Mouse (Mus musculus): ENCODE measurements around the gene Rab42. TPM values are rescaled to one million over a fixed set of nuclear protein-coding genes. Genes with fewer than 3 reads are reported as not detected.

Rab42 gene
- total RNA-seq, 2 experiments from 2014 or later: 1.8 to 2.6 TPM

DNA sequence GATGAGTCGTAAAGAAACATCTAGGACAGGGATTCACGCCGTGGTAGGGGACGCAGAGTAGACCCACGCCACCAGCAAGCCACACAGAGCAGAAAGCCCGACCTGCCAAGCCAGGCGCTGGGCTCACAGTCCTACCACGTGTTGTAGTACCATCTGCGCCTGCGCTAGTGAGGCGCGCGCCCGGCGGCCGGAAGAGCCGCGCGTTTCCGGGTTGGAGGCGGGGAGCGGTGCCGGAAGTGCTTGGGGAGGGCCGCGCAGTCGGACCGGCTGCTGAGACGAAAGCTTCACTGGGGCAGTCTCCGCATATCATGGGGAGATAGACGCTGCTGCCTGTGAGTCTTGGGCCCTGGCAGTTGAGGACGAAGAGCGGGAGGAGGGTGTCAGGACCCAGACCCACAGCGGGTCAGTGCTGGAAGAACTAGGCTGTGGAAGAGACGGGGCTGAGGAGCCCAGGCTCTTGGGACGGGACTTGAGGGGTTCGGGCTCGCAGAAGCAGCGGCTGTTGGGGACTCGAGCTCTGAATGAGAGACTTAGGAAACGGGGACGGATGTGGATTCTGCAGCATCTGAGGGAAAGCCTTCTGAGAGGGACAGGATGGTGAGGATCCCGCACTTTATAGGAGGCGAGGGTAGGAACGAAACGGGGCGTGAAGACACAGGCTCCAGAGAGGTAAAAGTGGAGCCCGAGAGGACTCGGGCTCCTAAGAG, 28.9 kb downstream of the Rab42 start, which contains the start of gene Taf12:
Gene Taf12 (plus strand): TSS at position 220 of the 707 bp plus-strand sequence.
- DNase-seq (ENCODE audit: low spot score in 2 of 2): peak; percentile 88 to 93

DNA sequence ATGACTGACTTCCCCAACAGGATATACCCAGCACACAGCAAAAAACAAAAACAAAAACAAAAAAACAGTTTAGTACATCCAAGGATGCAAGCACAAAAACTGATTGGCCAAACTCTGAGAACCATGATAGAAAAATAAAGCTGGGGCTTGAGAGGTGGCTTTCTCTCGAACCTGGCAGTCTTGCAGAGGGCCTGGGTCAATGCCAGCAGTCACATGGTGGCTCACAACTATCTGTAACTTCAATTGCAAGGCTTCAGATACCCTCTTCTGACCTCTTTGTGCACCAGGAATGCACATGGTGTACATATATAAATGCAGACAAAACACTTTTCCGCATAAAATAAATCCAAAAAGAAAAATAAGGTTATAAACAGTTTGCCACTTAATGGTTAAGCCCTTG, 30.0 kb downstream of the Rab42 start:
- DNase-seq (ENCODE audit: low spot score in 2 of 2): peak in 1 of 2 experiments; percentile 39

DNA sequence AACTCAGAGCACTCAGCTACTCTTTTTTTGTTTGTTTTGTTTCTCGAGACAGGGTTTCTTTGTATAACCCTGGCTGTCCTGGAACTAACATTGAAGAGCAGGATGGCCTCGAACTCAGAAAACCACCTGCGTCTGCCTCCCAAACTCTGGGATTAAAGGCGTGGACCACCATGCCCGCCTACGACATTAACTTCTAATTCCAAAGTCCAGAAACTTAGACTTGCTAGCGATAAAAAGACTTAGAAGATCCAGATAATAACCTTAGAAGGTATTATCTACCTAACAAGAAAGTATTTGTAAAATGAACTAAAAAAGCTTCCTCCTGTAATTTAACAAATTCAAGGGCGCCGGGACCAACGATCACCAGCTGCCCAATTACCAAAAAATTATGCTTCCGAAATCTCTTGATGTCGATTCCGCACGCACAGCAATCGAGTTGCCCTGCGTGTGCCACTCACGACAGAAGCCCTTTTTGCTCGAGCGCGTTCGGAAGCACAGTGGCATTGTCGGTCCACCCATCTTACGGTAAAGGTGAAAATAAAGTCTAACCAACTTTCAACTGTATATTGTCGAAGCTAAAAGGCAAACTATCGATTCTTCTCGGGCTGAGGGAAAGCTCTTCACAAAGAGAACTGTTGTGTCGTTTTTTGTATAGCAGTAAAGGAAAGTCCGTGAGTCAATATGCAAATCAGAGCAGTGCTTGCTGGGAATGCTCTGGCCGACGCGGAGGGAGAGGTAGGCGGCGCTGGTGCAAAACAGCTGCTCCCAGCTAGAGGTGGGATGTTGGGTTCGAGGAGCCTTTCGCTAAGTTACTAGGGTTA, 33.2 kb downstream of the Rab42 start:
- DNase-seq (ENCODE audit: low spot score in 2 of 2): peak; percentile 77 to 83

DNA sequence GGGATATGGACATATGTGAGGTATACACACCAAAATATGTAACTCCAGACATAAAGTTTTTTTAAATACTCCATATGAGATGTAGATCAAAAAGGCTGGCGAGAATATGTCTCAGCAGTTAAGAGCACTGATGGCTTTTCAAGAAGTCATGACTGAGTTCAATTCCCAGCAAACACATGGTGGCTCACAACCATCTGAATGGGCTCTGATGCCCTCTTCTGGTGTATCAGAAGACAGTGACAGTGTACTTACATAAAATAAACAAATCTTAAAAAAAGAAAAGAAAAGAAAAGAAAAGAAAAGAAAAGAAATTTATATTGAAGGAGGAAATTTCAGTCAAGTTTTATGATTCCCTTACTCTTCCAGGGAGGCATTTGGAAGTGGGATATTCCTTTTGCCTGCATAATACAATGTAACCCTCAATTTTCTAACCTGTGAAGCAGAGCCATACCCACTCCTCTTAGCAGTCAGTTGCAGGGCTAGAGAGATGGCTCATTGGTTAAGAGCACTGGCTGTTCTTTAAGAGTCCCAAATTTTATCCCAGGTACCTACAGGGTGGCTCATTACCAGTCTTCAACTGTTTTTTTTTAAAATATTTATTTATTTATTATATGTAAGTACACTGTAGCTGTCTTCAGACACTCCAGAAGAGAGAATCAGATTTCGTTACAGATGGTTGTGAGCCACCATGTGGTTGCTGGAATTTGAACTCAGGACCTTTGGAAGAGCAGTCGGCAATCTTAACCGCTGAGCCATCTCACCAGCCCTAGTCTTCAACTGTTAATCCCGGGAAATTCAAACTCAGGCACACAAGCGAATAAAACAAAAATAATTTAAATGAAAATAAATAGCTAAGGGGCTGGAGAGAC, 34.1 kb downstream of the Rab42 start:
- no peak for DNase-seq (ENCODE audit: low spot score in 2 of 2)

DNA sequence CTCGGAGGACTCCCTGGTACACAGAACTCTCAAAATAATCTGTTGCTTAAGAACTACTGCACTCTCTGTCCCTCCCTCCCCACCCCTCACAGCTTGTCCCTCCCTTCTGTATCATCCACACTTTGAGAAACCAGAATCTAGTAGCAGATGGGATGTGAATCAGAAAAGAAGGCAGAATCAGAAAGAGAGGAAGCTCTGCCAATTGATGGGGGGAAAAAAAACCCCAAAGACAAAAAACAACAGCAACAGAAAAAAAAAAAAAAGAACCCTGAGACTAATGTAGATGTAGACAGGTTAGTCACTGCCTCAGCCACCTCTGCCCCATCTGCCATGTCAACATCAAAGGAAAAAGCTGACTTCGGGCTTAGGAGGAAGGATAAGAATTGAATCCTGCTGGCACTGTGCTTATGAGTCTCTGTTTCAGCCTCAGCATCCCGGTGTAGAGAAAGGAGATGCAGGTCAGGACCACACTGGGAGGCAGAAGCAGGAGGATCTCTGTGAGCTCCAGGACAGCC, 36.3 kb downstream of the Rab42 start:
- no peak for DNase-seq (ENCODE audit: low spot score in 2 of 2)

DNA sequence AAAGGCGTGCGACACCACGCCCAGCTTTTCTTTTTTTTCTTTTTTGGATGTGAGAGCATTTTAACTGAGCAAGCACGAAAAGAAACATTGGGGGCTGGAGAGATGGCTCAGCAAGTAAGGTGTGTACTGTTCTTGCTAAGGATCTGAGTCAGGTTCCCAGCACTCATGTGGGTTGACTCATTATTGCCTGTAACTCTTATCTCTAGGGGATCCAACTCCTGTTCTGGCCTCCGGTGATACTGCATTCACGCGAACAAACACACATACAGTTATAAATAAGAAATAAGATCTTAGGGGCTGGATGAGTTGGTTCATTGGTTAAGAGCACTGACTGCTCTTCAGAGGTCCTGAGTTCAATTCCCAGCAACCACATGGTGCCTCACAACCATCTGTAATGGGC, 39.9 kb downstream of the Rab42 start:
- DNase-seq (ENCODE audit: low spot score in 2 of 2): no peak

DNA sequence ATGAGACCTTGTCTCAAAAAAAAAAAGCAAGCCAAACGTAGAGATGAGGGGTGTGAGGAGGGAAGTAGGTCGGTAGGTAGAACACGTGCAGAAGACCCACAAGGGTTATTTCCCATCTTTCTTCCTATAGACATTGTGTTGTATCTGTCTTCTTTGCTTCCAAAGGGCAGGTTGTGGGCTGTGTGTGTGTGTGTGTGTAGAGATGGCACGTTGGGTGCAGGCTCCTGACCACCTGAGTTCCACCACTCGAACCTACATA, 40.9 kb downstream of the Rab42 start:
- no peak for DNase-seq (ENCODE audit: low spot score in 2 of 2)

DNA sequence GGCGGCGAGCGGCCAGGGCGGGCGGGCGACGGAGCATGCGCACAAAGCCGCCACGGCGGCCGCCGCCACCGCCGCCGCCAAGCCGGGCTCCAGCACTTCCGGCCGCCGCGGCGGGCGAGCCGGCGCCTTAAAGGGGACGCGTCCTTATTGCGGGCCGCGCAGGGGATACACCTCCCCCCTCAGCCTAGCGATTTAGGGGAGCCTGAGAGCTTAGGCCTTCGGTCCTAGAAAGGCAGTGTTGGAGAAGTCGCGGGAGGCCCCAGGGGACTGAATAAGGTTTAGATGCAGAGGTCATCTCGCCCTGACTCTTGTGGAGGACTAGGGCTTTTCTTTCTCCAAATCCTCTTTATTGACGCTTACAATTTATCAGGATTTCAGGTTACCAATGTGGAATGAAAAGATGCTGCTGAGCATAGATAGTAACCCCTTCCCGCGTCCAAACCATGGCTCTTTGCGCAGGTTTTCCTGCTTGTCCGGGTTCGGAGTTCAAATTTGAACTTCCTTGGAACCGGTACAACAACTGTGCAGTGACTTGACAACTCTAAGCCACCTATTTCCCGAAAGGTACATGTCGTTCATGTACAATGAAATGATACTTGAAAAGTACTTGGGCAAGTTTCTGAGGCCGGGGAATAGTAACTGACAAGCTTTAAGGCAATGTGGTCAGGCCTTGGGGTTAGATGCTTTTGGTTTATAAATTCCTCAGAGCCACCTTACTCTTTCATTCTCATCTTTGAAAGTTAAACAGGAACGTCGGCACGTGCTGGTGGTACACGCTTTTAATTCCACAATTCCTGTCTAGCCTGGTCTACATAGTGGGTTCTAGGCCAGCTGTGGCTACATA, 41.4 kb downstream of the Rab42 start, which contains the start of gene Gmeb1:
Gene Gmeb1 (minus strand): TSS at position 89 of the 844 bp plus-strand sequence.
- peak; percentile 63 to 80 for DNase-seq (ENCODE audit: low spot score in 2 of 2)

DNA sequence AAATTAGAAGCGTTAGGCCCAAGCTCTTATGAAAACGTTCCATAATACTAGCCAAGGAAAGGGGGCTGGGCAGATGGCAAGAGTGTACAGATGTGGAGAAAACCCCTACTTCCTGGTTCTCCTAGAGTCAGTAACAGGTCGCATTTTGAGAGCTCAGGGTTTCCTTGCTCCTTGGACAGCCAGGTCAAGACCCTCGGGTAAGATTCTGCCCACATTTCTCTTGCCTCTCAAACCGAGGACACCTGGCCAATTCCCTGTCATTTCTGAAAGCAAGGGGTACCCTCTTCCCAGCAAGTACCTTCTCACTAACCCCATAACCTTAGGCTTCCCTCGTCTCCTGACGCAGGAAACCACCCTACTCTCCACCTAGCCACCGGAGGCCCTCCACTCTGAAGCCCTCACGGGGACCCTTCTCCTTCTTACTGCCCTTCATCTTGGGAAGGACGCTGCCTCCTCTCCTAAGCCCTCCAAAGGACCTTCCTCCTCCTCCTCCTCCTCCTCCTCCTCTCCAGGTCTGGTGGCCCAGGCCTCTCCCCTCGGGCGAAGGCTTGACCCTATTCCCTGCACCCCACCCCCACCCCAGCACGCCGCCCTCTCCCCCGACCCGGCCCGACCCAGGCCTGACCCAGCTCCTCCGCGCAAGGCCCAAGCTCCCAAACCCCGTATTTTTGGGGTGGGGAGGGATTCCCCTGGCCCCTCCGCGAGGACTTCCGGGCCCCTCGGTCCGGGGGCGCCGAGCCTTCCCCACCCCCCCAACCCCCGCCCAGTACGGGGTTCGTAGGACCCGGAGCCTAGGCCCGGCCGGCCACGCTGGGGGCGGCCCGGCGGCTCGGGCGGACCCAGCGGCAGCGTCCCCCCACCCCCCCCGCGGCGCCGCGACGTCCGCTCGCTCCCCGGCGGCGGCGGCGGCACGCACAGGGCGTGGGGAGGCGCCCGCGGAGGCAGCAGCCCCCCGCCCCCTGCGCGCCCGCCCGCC, 42.5 kb downstream of the Rab42 start:
- DNase-seq (ENCODE audit: low spot score in 2 of 2): peak; percentile 41 to 52

DNA sequence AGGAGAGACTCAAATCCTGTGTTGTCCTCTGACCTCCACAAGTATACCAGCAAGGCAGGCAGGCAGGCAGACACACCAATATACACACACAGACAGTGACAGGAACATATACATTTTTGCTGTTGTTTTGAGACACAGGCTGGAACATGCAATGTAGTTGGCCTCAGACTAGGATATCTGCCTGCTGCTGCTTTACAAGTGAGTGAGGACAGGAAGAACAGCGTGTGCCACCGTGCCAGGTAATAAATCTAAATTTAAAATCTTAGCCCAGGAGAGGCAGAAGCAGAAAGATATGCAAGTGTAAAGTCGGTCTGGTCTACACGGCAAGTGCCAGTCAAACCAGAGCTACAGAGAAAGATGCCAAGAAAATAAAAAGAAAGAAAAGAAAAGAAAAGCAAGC, 43.9 kb downstream of the Rab42 start:
- DNase-seq (ENCODE audit: low spot score in 2 of 2): no peak

DNA sequence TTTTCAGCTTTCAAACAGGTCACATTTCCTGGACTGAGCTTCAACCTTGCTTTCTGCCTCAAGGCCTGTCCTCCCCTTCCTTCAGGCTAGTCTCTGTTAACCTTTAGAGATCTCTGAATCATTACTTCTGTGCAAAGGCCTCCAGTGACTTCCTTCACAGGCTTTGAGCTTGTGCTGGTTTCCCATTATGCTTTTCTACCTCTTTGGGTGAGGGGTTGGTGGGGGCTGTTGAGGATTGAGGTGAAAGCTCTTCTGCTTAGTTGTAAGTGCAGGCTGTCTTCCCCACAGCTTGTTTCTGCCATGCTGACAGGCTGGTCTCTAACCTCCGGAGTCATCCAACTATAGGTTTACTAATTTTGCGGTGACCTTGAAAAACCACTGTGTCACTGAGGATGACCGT, 46.8 kb downstream of the Rab42 start:
- DNase-seq (ENCODE audit: low spot score in 2 of 2): no peak

DNA sequence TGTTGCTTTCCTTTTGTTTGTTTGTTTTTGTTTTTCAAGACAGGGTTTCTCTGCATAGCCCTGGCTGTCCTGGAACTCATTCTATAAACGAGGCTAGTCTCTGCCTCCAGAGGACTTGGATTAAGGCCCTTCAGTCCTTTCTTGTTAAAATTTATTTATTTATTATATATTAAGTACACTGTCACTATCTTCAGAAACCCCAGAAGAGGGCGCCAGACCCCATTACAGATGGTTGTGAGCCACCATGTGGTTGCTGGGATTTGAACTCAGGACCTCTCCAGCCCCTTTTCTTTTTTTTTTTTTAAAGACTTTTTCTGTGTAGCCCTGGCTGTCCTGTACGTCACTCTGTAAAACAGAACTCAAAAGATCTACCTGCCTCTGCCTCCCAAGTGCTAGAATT, 48.2 kb downstream of the Rab42 start:
- DNase-seq (ENCODE audit: low spot score in 2 of 2): no peak

DNA sequence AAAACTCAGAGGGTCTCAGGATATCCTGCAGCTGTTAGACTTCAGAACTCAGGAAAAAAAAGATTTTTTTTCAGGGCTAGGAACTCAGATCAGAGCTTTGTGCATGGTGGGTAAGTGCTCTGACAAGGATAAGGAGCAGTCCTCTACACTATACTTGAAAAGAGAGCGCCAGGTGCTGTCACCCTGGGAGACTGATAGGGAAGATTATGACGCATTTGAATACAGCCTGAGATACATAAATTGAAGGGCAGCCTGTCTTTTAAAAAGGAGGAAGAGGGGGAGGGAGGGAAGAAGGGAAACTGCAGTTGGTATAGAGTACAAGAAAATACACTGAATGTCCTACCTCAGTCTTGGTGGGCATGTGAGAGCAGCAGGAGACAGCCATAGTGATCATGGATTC, 49.6 kb downstream of the Rab42 start:
- no peak for DNase-seq (ENCODE audit: low spot score in 2 of 2)

DNA sequence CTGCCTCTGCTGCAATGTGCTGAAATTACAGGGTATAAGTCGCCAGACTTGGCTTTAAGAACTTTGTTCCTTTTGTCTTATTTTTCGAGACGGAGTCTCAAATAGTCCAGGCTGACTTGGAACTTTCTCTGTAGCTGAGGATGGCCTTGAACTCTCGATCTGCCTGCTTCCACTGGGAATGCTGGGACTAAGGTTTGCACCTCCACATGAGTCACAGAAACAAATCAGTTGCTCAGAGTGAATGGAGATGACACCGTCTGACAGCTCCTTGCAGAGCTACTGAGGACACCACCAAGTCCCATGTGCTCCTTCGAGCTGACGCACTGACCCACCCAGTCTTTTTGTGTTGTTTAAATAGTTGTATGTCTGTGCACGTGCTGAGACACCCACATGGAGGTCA, 50.1 kb downstream of the Rab42 start:
- DNase-seq (ENCODE audit: low spot score in 2 of 2): no peak

Other genes with a start within 250 kb of the Rab42 start
- gene Gm10300, start 228.7 kb downstream of the Rab42 start, total RNA-seq (2021): not detected
- gene Epb41, start 228.1 kb downstream of the Rab42 start, total RNA-seq (2021): 10 to 100 TPM; 30.2 to 33.7 TPM
- gene Oprd1, start 158.9 kb downstream of the Rab42 start, total RNA-seq (2021): 1 to 10 TPM; 5.3 to 5.4 TPM
- 10 to 100 TPM; 46.2 to 51.7 TPM for gene Ythdf2, start 91.1 kb downstream of the Rab42 start, total RNA-seq (2021)
- gene Gmeb1, start 41.8 kb downstream of the Rab42 start, total RNA-seq (2021): 10 to 100 TPM; 27.4 to 28.2 TPM
- gene Taf12, start 29.0 kb downstream of the Rab42 start, total RNA-seq (2021): 10 to 100 TPM; 16.6 to 17.6 TPM
- gene Trnau1ap, start 26.2 kb upstream of the Rab42 start, total RNA-seq (2021): 10 to 100 TPM; 25.7 to 29.2 TPM
- gene Rcc1, start 50.2 kb upstream of the Rab42 start, total RNA-seq (2021): 10 to 100 TPM; 17.7 to 20.1 TPM
- gene Phactr4, start 119.1 kb upstream of the Rab42 start, total RNA-seq (2021): 10 to 100 TPM in 1 of 2 experiments, 1 to 10 TPM in 1; 8.1 to 11.1 TPM
- 10 to 100 TPM in 1 of 2 experiments, 1 to 10 TPM in 1; 9.8 to 10.8 TPM for gene Med18, start 160.5 kb upstream of the Rab42 start, total RNA-seq (2021)
- 10 to 100 TPM; 15.3 to 16.1 TPM for gene Sesn2, start 207.1 kb upstream of the Rab42 start, total RNA-seq (2021)
- 100 to 1,000 TPM; 649 to 727 TPM for gene Atpif1, start 230.3 kb upstream of the Rab42 start, total RNA-seq (2021)
- gene Dnajc8, start 232.2 kb upstream of the Rab42 start, total RNA-seq (2021): 10 to 100 TPM; 90.4 to 93.7 TPM

Measured in layer of hippocampus, postnatal 10 days (tissue).